Comparison of ENCODE assay signal across 10 mouse cellular contexts in the genomic region with DNA sequence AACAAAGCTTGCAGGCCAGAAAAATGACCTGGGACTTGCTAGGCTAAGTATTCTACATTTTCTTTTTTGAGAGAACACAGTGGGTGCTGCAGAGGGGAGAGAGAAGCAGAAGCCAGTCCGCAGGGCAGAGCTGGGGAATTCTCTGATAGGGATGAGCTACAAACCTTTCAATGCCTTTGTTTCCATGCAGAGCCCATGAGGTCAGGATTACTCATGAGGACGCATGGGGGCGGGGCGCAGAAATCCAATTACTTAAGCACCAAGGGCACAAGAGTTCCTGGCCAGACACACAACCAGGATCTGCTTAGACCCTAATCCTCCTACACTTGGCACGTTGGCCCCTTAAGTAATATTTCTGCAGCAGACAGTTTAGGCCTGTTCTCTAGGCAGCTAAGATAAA. TPM values are rescaled to one million over a fixed set of nuclear protein-coding genes. Genes with fewer than 3 reads are reported as not detected.
DNase-seq lines count a peak whose midpoint lies in the region; ATAC-seq and TF ChIP-seq lines count a peak whose summit lies in the region.
"Had no signal": no experiment of that assay in that cellular context is flagged by ENCODE, and none has a peak within 500 bp of the region (broad histone marks: within the 10 kb centered on the region; RNA-seq: fewer than 3 reads in every experiment).

No protein-coding gene starts in this region.

- no peak for DNase-seq in heart, postnatal 36 days
- peak; percentile 85 for DNase-seq in NIH3T3 (ENCODE audit: low read depth)
- DNase-seq in embryonic facial prominence, embryonic 11.5 days (ENCODE audit: low spot score), result peak; percentile 54
- peak; percentile 71 for DNase-seq in midbrain, embryonic 14.5 days
- DNase-seq in lung, adult 2 months, result no peak
- no peak for DNase-seq in thymus, adult 18-20 months
- DNase-seq in heart, postnatal 25 days (ENCODE audit: low spot score), result no peak
- DNase-seq: heart, postnatal 14 days; lung, postnatal 14 days had no signal

- no peaks in the 10 kb centered on the region for H3K9me3 ChIP-seq in heart, embryonic 11.5 days (replicated peaks; ENCODE audit: control insufficient read depth, low read length)
- no peaks in the 10 kb centered on the region for H3K9me3 ChIP-seq in embryonic facial prominence, embryonic 11.5 days (replicated peaks; ENCODE audit: control insufficient read depth, low read length)
- no peaks in the 10 kb centered on the region for H3K9me3 ChIP-seq in midbrain, embryonic 14.5 days (ENCODE audit: control insufficient read depth, low read length)

- no peak for TF ChIP-seq POLR2A in lung, adult 2 months (IDR thresholded peaks at IDR 0.05; ENCODE audit: borderline replicate concordance, extremely low read depth, low read depth, low read length)

- H3K27me3 ChIP-seq in heart, embryonic 11.5 days (ENCODE audit: control insufficient read depth, insufficient read depth, low read length), result no peaks in the 10 kb centered on the region
- H3K27me3 ChIP-seq in embryonic facial prominence, embryonic 11.5 days (ENCODE audit: control insufficient read depth, insufficient read depth, low read length), result no peaks in the 10 kb centered on the region
- H3K27me3 ChIP-seq in midbrain, embryonic 14.5 days (ENCODE audit: control insufficient read depth, insufficient read depth, low read length), result no peaks in the 10 kb centered on the region

- H3K27ac ChIP-seq in heart, embryonic 11.5 days (ENCODE audit: low read depth, low read length), result no peak overlapping the region
- H3K27ac ChIP-seq in embryonic facial prominence, embryonic 11.5 days (replicated peaks; ENCODE audit: low read depth, low read length), result no peak overlapping the region
- H3K27ac ChIP-seq in midbrain, embryonic 14.5 days (replicated peaks; ENCODE audit: low read depth, low read length), result peak overlapping the region; percentile 66

- peaks cover 29% of the 10 kb centered on the region for H3K4me1 ChIP-seq in heart, embryonic 11.5 days (ENCODE audit: control insufficient read depth, insufficient read depth, low read length)
- H3K4me1 ChIP-seq in embryonic facial prominence, embryonic 11.5 days (ENCODE audit: control insufficient read depth, insufficient read depth, low read length), result peaks cover 6% of the 10 kb centered on the region
- H3K4me1 ChIP-seq in midbrain, embryonic 14.5 days (ENCODE audit: control insufficient read depth, insufficient read depth, low read length), result peaks cover 71% of the 10 kb centered on the region
- H3K4me1 ChIP-seq in lung, adult 2 months (ENCODE audit: control insufficient read depth, insufficient read depth, low read length), result peaks cover 25% of the 10 kb centered on the region

- no peak for ATAC-seq in heart, embryonic 11.5 days (replicated peaks; ENCODE audit: insufficient number of reproducible peaks, low FRiP score, low TSS enrichment)
- no peak for ATAC-seq in embryonic facial prominence, embryonic 11.5 days (replicated peaks; ENCODE audit: insufficient number of reproducible peaks, low FRiP score, low TSS enrichment, low read depth)
- ATAC-seq in midbrain, embryonic 14.5 days (ENCODE audit: low FRiP score, low TSS enrichment), result no peak

- 0 out of 2 replicates have a peak overlapping the region, but pooled peaks have one; percentile 10 for H3K9ac ChIP-seq in heart, embryonic 11.5 days (ENCODE audit: low read depth, low read length)
- 0 out of 2 replicates have a peak overlapping the region, but pooled peaks have one; percentile 7 for H3K9ac ChIP-seq in embryonic facial prominence, embryonic 11.5 days (replicated peaks; ENCODE audit: low read length)
- no peak overlapping the region; the same call in 1 of the 2 replicates for H3K9ac ChIP-seq in midbrain, embryonic 14.5 days (replicated peaks; ENCODE audit: low read length)

- 50% methylated on average over 5 of the region's 5 CpGs for WGBS in heart, embryonic 11.5 days (ENCODE audit: insufficient replicate concordance)
- WGBS in embryonic facial prominence, embryonic 11.5 days, result 47% methylated on average over 5 of the region's 5 CpGs
- WGBS in midbrain, embryonic 14.5 days, result 9% methylated on average over 5 of the region's 5 CpGs
- 48% methylated on average over 5 of the region's 5 CpGs for WGBS in lung, adult 2 months

- no peaks in the 10 kb centered on the region for H3K36me3 ChIP-seq in heart, embryonic 11.5 days (ENCODE audit: control insufficient read depth, insufficient read depth, low read length)
- no peaks in the 10 kb centered on the region; the same call in 1 of the 2 replicates for H3K36me3 ChIP-seq in embryonic facial prominence, embryonic 11.5 days (replicated peaks; ENCODE audit: control insufficient read depth, insufficient read depth, low read depth, low read length)
- H3K36me3 ChIP-seq in midbrain, embryonic 14.5 days (ENCODE audit: control insufficient read depth, insufficient read depth, low read length), result peaks cover 13% of the 10 kb centered on the region

- H3K4me2 ChIP-seq in heart, embryonic 11.5 days, result no peak overlapping the region
- no peak overlapping the region for H3K4me2 ChIP-seq in embryonic facial prominence, embryonic 11.5 days (ENCODE audit: low read depth, low read length)
- peak overlapping the region; percentile 16; the same call in 1 of the 2 replicates for H3K4me2 ChIP-seq in midbrain, embryonic 14.5 days (ENCODE audit: low read length)

- H3K4me3 ChIP-seq in heart, embryonic 11.5 days (ENCODE audit: low read depth, low read length), result no peak overlapping the region
- H3K4me3 ChIP-seq in embryonic facial prominence, embryonic 11.5 days (ENCODE audit: low read depth, low read length), result no peak overlapping the region
- no peak overlapping the region for H3K4me3 ChIP-seq in midbrain, embryonic 14.5 days (replicated peaks; ENCODE audit: low read depth, low read length)
- no peak overlapping the region for H3K4me3 ChIP-seq in lung, adult 2 months (replicated peaks; ENCODE audit: extremely low read depth, low read depth, low read length)

- intact Hi-C loops in heart, postnatal 36 days (cut with DNase I), result no loop called here
- intact Hi-C loops in heart, postnatal 25 days (cut with DNase I), result no loop called here

- no peak for TF ChIP-seq CTCF in lung, adult 2 months (IDR thresholded peaks at IDR 0.05; ENCODE audit: insufficient read depth, low read length)

RNA-seq across cellular contexts. Expression of gene Tet3, which starts 23.7 kb away (rescaled TPM):
- polyA plus RNA-seq in heart, embryonic 11.5 days (2014; fragmentation: Nextera tagmentation; extraction: Ambion mirVana), result 25.0 and 30.3 TPM in 2 replicates
- 10 to 100 TPM; 27.2 to 27.6 TPM for total RNA-seq in heart, postnatal 36 days (2021)
- polyA plus RNA-seq in embryonic facial prominence, embryonic 11.5 days (2014; fragmentation: Nextera tagmentation; extraction: Ambion mirVana), result 24.3 and 27.9 TPM in 2 replicates
- polyA plus RNA-seq in midbrain, embryonic 14.5 days (2014; fragmentation: Nextera tagmentation; extraction: Ambion mirVana), result 50.0 and 56.0 TPM in 2 replicates
- 16.0 and 22.4 TPM in 2 replicates for polyA plus RNA-seq in lung, adult 2 months (2012; rRNA removed)
- 10 to 100 TPM; 32.6 to 40.8 TPM for total RNA-seq in heart, postnatal 25 days (2021)

Comparison
In these comparisons a context has a peak if more than half of its experiments do, and no peak if none do; other contexts are left out.
1. DNase-seq: peak in NIH3T3 (single experiment), embryonic facial prominence, embryonic 11.5 days (single experiment) and midbrain, embryonic 14.5 days (single experiment); none in heart, postnatal 36 days (0 of 2), lung, adult 2 months (single experiment), thymus, adult 18-20 months (0 of 2) and heart, postnatal 25 days (single experiment).